8 mouse cellular contexts compared by ENCODE assay signal in genomic region chr7:19073504-19073903, GRCm38 (mm10). TPM values are rescaled to one million over a fixed set of nuclear protein-coding genes. Genes with fewer than 3 reads are reported as not detected.
DNase-seq lines count a peak whose midpoint lies in the region; ATAC-seq and TF ChIP-seq lines count a peak whose summit lies in the region.

No protein-coding gene starts in this region.

- no peak for ATAC-seq in neural tube, embryonic 15.5 days (ENCODE audit: low FRiP score)
- ATAC-seq in hindbrain, embryonic 11.5 days (ENCODE audit: low FRiP score): no peak
- ATAC-seq in midbrain, embryonic 16.5 days: no peak

- no peak overlapping the region for H3K27ac ChIP-seq in neural tube, embryonic 15.5 days (replicated peaks)
- H3K27ac ChIP-seq in hindbrain, embryonic 11.5 days (ENCODE audit: low read depth, low read length): no peak overlapping the region
- H3K27ac ChIP-seq in midbrain, embryonic 16.5 days (ENCODE audit: low read length): no peak overlapping the region

- H3K4me2 ChIP-seq in neural tube, embryonic 15.5 days: no peak overlapping the region
- H3K4me2 ChIP-seq in hindbrain, embryonic 11.5 days (replicated peaks; ENCODE audit: low read depth, low read length): no peak overlapping the region
- no peak overlapping the region for H3K4me2 ChIP-seq in midbrain, embryonic 16.5 days (ENCODE audit: low read length)

- no peaks in the 10 kb centered on the region for H3K27me3 ChIP-seq in E14TG2a.4 (ENCODE audit: insufficient read depth, low read length)
- H3K27me3 ChIP-seq in neural tube, embryonic 15.5 days (replicated peaks): no peaks in the 10 kb centered on the region
- H3K27me3 ChIP-seq in hindbrain, embryonic 11.5 days (ENCODE audit: control insufficient read depth, insufficient read depth, low read length): no peaks in the 10 kb centered on the region
- H3K27me3 ChIP-seq in midbrain, embryonic 16.5 days (ENCODE audit: control insufficient read depth, insufficient read depth, low read depth, low read length): no peaks in the 10 kb centered on the region

- peak; percentile 62 for DNase-seq in kidney, adult 18-20 months
- DNase-seq in kidney, postnatal 14 days: no peak
- peak; percentile 81 for DNase-seq in A20 (ENCODE audit: low read depth, low spot score)
- DNase-seq in kidney, postnatal 4 days: peak; percentile 74 to 75
- DNase-seq in hindbrain, embryonic 11.5 days (ENCODE audit: low spot score): no peak

- H3K4me3 ChIP-seq in E14TG2a.4 (replicated peaks; ENCODE audit: low read length): peak overlapping the region; percentile 26; the same call in 1 of the 2 replicates
- H3K4me3 ChIP-seq in neural tube, embryonic 15.5 days (replicated peaks): no peak overlapping the region
- no peak overlapping the region for H3K4me3 ChIP-seq in hindbrain, embryonic 11.5 days (ENCODE audit: low read depth, low read length)
- H3K4me3 ChIP-seq in midbrain, embryonic 16.5 days (ENCODE audit: low read depth, low read length): no peak overlapping the region

- H3K36me3 ChIP-seq in E14TG2a.4 (ENCODE audit: insufficient read depth, low read length): peaks cover 11% of the 10 kb centered on the region
- peaks cover 6% of the 10 kb centered on the region for H3K36me3 ChIP-seq in neural tube, embryonic 15.5 days
- peaks cover 3% of the 10 kb centered on the region; the same call in 1 of the 2 replicates for H3K36me3 ChIP-seq in hindbrain, embryonic 11.5 days (ENCODE audit: control insufficient read depth, insufficient read depth, low read length)
- H3K36me3 ChIP-seq in midbrain, embryonic 16.5 days (ENCODE audit: control insufficient read depth, insufficient read depth, low read length): peaks cover 5% of the 10 kb centered on the region

- WGBS in neural tube, embryonic 15.5 days: 67% methylated on average over 9 of the region's 9 CpGs
- 82% methylated on average over 9 of the region's 9 CpGs for WGBS in hindbrain, embryonic 11.5 days
- WGBS in midbrain, embryonic 16.5 days: 82% methylated on average over 9 of the region's 9 CpGs

- H3K4me1 ChIP-seq in E14TG2a.4 (replicated peaks; ENCODE audit: low read depth, low read length): peaks cover 42% of the 10 kb centered on the region
- H3K4me1 ChIP-seq in neural tube, embryonic 15.5 days: peaks cover 25% of the 10 kb centered on the region
- peaks cover 11% of the 10 kb centered on the region for H3K4me1 ChIP-seq in hindbrain, embryonic 11.5 days (replicated peaks; ENCODE audit: control insufficient read depth, insufficient read depth, low read length)
- H3K4me1 ChIP-seq in midbrain, embryonic 16.5 days (ENCODE audit: control insufficient read depth, insufficient read depth, low read length): peaks cover 22% of the 10 kb centered on the region

- no peak overlapping the region for H3K9ac ChIP-seq in neural tube, embryonic 15.5 days (replicated peaks)
- no peak overlapping the region for H3K9ac ChIP-seq in hindbrain, embryonic 11.5 days (ENCODE audit: low read depth, low read length)
- H3K9ac ChIP-seq in midbrain, embryonic 16.5 days (ENCODE audit: low read depth, low read length): no peak overlapping the region

- peak; percentile 34 for TF ChIP-seq CTCF in E14TG2a.4 (conservative IDR thresholded peaks at IDR 0.05; ENCODE audit: low read length)

- H3K9me3 ChIP-seq in E14TG2a.4 (ENCODE audit: low read length): no peaks in the 10 kb centered on the region
- no peaks in the 10 kb centered on the region for H3K9me3 ChIP-seq in neural tube, embryonic 15.5 days (replicated peaks)
- H3K9me3 ChIP-seq in hindbrain, embryonic 11.5 days (ENCODE audit: control insufficient read depth, low read length): no peaks in the 10 kb centered on the region
- no peaks in the 10 kb centered on the region for H3K9me3 ChIP-seq in midbrain, embryonic 16.5 days (replicated peaks; ENCODE audit: control insufficient read depth, low read length, poor library complexity, severe bottlenecking)

RNA-seq across cellular contexts. Expression of gene Dmwd, which starts 2.5 kb away (rescaled TPM):
- 30.3 and 35.8 TPM in 2 replicates for polyA plus RNA-seq in neural tube, embryonic 15.5 days (2015; fragmentation: Nextera tagmentation; extraction: Ambion mirVana)
- polyA plus RNA-seq in hindbrain, embryonic 11.5 days (2014; fragmentation: Nextera tagmentation; extraction: Ambion mirVana): 18.3 and 20.2 TPM in 2 replicates
- 28.4 and 28.7 TPM in 2 replicates for polyA plus RNA-seq in midbrain, embryonic 16.5 days (2015; fragmentation: Nextera tagmentation; extraction: Ambion mirVana)

RNA-seq across cellular contexts. Expression of gene Dmpk, which starts 10.1 kb away (rescaled TPM):
- polyA plus RNA-seq in neural tube, embryonic 15.5 days (2015; fragmentation: Nextera tagmentation; extraction: Ambion mirVana): 10.0 and 14.9 TPM in 2 replicates
- 10.3 and 12.2 TPM in 2 replicates for polyA plus RNA-seq in hindbrain, embryonic 11.5 days (2014; fragmentation: Nextera tagmentation; extraction: Ambion mirVana)
- polyA plus RNA-seq in midbrain, embryonic 16.5 days (2015; fragmentation: Nextera tagmentation; extraction: Ambion mirVana): 6.9 and 8.1 TPM in 2 replicates

RNA-seq across cellular contexts. Expression of gene Rsph6a, which starts 19.0 kb away (rescaled TPM):
- 0.24 TPM in 1 of 2 replicates, not detected in the other for polyA plus RNA-seq in neural tube, embryonic 15.5 days (2015; fragmentation: Nextera tagmentation; extraction: Ambion mirVana)
- not detected in 2 replicates for polyA plus RNA-seq in hindbrain, embryonic 11.5 days (2014; fragmentation: Nextera tagmentation; extraction: Ambion mirVana)
- polyA plus RNA-seq in midbrain, embryonic 16.5 days (2015; fragmentation: Nextera tagmentation; extraction: Ambion mirVana): 0.14 and 0.28 TPM in 2 replicates

RNA-seq across cellular contexts. Expression of gene Six5, which starts 20.9 kb away (rescaled TPM):
- polyA plus RNA-seq in neural tube, embryonic 15.5 days (2015; fragmentation: Nextera tagmentation; extraction: Ambion mirVana): 1.8 and 3.1 TPM in 2 replicates
- 6.2 and 7.2 TPM in 2 replicates for polyA plus RNA-seq in hindbrain, embryonic 11.5 days (2014; fragmentation: Nextera tagmentation; extraction: Ambion mirVana)
- 1.5 and 1.6 TPM in 2 replicates for polyA plus RNA-seq in midbrain, embryonic 16.5 days (2015; fragmentation: Nextera tagmentation; extraction: Ambion mirVana)

RNA-seq across cellular contexts. Expression of gene Gm4969, which starts 44.7 kb away (rescaled TPM):
- 7.5 and 8.2 TPM in 2 replicates for polyA plus RNA-seq in neural tube, embryonic 15.5 days (2015; fragmentation: Nextera tagmentation; extraction: Ambion mirVana)
- 1.0 and 1.4 TPM in 2 replicates for polyA plus RNA-seq in hindbrain, embryonic 11.5 days (2014; fragmentation: Nextera tagmentation; extraction: Ambion mirVana)
- polyA plus RNA-seq in midbrain, embryonic 16.5 days (2015; fragmentation: Nextera tagmentation; extraction: Ambion mirVana): 8.2 and 9.5 TPM in 2 replicates

Comparison
In these comparisons a context has a peak if more than half of its experiments do, and no peak if none do; other contexts are left out.
1. DNase-seq: peak in kidney, adult 18-20 months (single experiment), A20 (single experiment) and kidney, postnatal 4 days (2 of 2); none in kidney, postnatal 14 days (single experiment) and hindbrain, embryonic 11.5 days (single experiment).